Mouse (Mus musculus): ENCODE results near the gene Pkn3.
"Not testable (repeated sequence)": the region's sequence is repeated elsewhere in the genome, so short reads cannot be mapped to it uniquely, and the experiment has no call there.

Pkn3 gene

GRCm38 (mm10) chr2:30140021-30140420 lies 62.5 kb downstream of the Pkn3 start:
- DNase-seq (ENCODE audit: low read depth, low spot score), result not testable (repeated sequence)

Data from retina, adult 2 months (tissue).